Mouse (Mus musculus): ENCODE measurements around the gene Pxk.

GRCm38 (mm10) chr14:8158721-8159120 is 60.7 kb downstream of the Pxk start:
- no peak for TF ChIP-seq POLR2A (IDR thresholded peaks at IDR 0.05; ENCODE audit: low read depth, low read length)
- TF ChIP-seq CTCF (IDR thresholded peaks at IDR 0.05; ENCODE audit: borderline replicate concordance, insufficient read depth, low read length): no peak

Measured in embryonic fibroblast, embryonic 13.5 days (primary cell).